Mouse (Mus musculus): ENCODE data around the gene Zfp719. TPM values are rescaled to one million over a fixed set of nuclear protein-coding genes. Genes with fewer than 3 reads are reported as not detected.

Gene Zfp719
- polyA plus RNA-seq (2014; fragmentation: Nextera tagmentation; extraction: Ambion mirVana) = 18.4 and 19.3 TPM in 2 replicates

GRCm38 (mm10) chr7:43579440-43580171 lies at the start of gene Zfp719:
Gene Zfp719, plus strand, starts transcription at chr7:43579610.
- Histone ChIP-seq H3K9ac (ENCODE audit: low read length) (peak within 1 kb of the TSS; percentile 74), H3K27ac (ENCODE audit: low read depth, low read length) (peak within 1 kb of the TSS; percentile 79), H3K4me3 (ENCODE audit: low read depth, low read length) (peak within 1 kb of the TSS; percentile 65), H3K4me2 (ENCODE audit: low read depth) (peak within 1 kb of the TSS; percentile 55), H3K27me3 (ENCODE audit: control insufficient read depth, insufficient read depth, low read length) (no peaks in the 10 kb centered on the region), H3K4me1 (ENCODE audit: control insufficient read depth, insufficient read depth, low read length) (peaks cover 4% of the 10 kb centered on the region), H3K9me3 (ENCODE audit: control insufficient read depth, low read length) (no peaks in the 10 kb centered on the region), H3K36me3 (ENCODE audit: control insufficient read depth, insufficient read depth, low read length) (peaks cover 5% of the 10 kb centered on the region)
- ATAC-seq (ENCODE audit: insufficient read depth, low FRiP score, low TSS enrichment) = peak; percentile 97
- peak; percentile 91 for DNase-seq (ENCODE audit: low spot score)
- WGBS = under 1% methylated on average over 37 of the region's 37 CpGs

- no peak for DNase-seq (ENCODE audit: low spot score)
These were observed 49.1 kb upstream of the Zfp719 start for GRCm38 (mm10) chr7:43530216-43530785.

GRCm38 (mm10) chr7:43532936-43533505 lies 46.4 kb upstream of the Zfp719 start:
- 84% methylated on average over 9 of the region's 9 CpGs for WGBS
- Histone ChIP-seq H3K4me3 (ENCODE audit: low read depth, low read length) (no peak overlapping the region), H3K9me3 (ENCODE audit: control insufficient read depth, low read length) (no peaks in the 10 kb centered on the region), H3K4me1 (ENCODE audit: control insufficient read depth, insufficient read depth, low read length) (no peaks in the 10 kb centered on the region), H3K27me3 (ENCODE audit: control insufficient read depth, insufficient read depth, low read length) (no peaks in the 10 kb centered on the region), H3K9ac (ENCODE audit: low read length) (no peak overlapping the region), H3K27ac (ENCODE audit: low read depth, low read length) (no peak overlapping the region), H3K36me3 (ENCODE audit: control insufficient read depth, insufficient read depth, low read length) (no peaks in the 10 kb centered on the region), H3K4me2 (ENCODE audit: low read depth) (no peak overlapping the region)
- ATAC-seq (ENCODE audit: insufficient read depth, low FRiP score, low TSS enrichment) (no peak), DNase-seq (ENCODE audit: low spot score) (no peak)

More at GRCm38 (mm10) chr7:43530216-43530785, 49.1 kb upstream of the Zfp719 start:
- H3K4me3 ChIP-seq (ENCODE audit: low read depth, low read length) = no peak overlapping the region
- no peaks in the 10 kb centered on the region for H3K9me3 ChIP-seq (ENCODE audit: control insufficient read depth, low read length)
- H3K4me2 ChIP-seq (ENCODE audit: low read depth) = no peak overlapping the region
- no peaks in the 10 kb centered on the region for H3K36me3 ChIP-seq (ENCODE audit: control insufficient read depth, insufficient read depth, low read length)
- ATAC-seq (ENCODE audit: insufficient read depth, low FRiP score, low TSS enrichment) = no peak
- no peaks in the 10 kb centered on the region for H3K27me3 ChIP-seq (ENCODE audit: control insufficient read depth, insufficient read depth, low read length)
- H3K4me1 ChIP-seq (ENCODE audit: control insufficient read depth, insufficient read depth, low read length) = no peaks in the 10 kb centered on the region
- no peak overlapping the region for H3K9ac ChIP-seq (ENCODE audit: low read length)
- H3K27ac ChIP-seq (ENCODE audit: low read depth, low read length) = no peak overlapping the region
- WGBS = 77% methylated on average over 8 of the region's 8 CpGs

- ATAC-seq (ENCODE audit: insufficient read depth, low FRiP score, low TSS enrichment) (no peak), DNase-seq (ENCODE audit: low spot score) (no peak)
- Histone ChIP-seq H3K4me1 (ENCODE audit: control insufficient read depth, insufficient read depth, low read length) (no peaks in the 10 kb centered on the region), H3K4me3 (ENCODE audit: low read depth, low read length) (no peak overlapping the region), H3K9ac (ENCODE audit: low read length) (no peak overlapping the region), H3K4me2 (ENCODE audit: low read depth) (no peak overlapping the region), H3K36me3 (ENCODE audit: control insufficient read depth, insufficient read depth, low read length) (no peaks in the 10 kb centered on the region), H3K9me3 (ENCODE audit: control insufficient read depth, low read length) (no peaks in the 10 kb centered on the region), H3K27ac (ENCODE audit: low read depth, low read length) (no peak overlapping the region), H3K27me3 (ENCODE audit: control insufficient read depth, insufficient read depth, low read length) (no peaks in the 10 kb centered on the region)
- 72% methylated on average over 4 of the region's 4 CpGs for WGBS
These were observed 40.9 kb upstream of the Zfp719 start for GRCm38 (mm10) chr7:43538524-43538923.

- Histone ChIP-seq H3K4me1 (ENCODE audit: control insufficient read depth, insufficient read depth, low read length) (no peaks in the 10 kb centered on the region), H3K9ac (ENCODE audit: low read length) (no peak within 1 kb of the TSS), H3K27me3 (ENCODE audit: control insufficient read depth, insufficient read depth, low read length) (no peaks in the 10 kb centered on the region), H3K36me3 (ENCODE audit: control insufficient read depth, insufficient read depth, low read length) (no peaks in the 10 kb centered on the region), H3K4me2 (ENCODE audit: low read depth) (no peak within 1 kb of the TSS), H3K27ac (ENCODE audit: low read depth, low read length) (no peak within 1 kb of the TSS), H3K9me3 (ENCODE audit: control insufficient read depth, low read length) (no peaks in the 10 kb centered on the region), H3K4me3 (ENCODE audit: low read depth, low read length) (no peak within 1 kb of the TSS)
- 83% methylated on average over 7 of the region's 7 CpGs for WGBS
- ATAC-seq (ENCODE audit: insufficient read depth, low FRiP score, low TSS enrichment) (no peak), DNase-seq (ENCODE audit: low spot score) (no peak)
These were observed 35.0 kb upstream of the Zfp719 start, which contains the start of gene Cd33 for GRCm38 (mm10) chr7:43544225-43544977. Gene Cd33, minus strand, starts transcription at chr7:43544428.

- Histone ChIP-seq H3K4me1 (ENCODE audit: control insufficient read depth, insufficient read depth, low read length) (no peaks in the 10 kb centered on the region), H3K9ac (ENCODE audit: low read length) (no peak overlapping the region), H3K4me2 (ENCODE audit: low read depth) (no peak overlapping the region), H3K27me3 (ENCODE audit: control insufficient read depth, insufficient read depth, low read length) (no peaks in the 10 kb centered on the region), H3K36me3 (ENCODE audit: control insufficient read depth, insufficient read depth, low read length) (no peaks in the 10 kb centered on the region), H3K27ac (ENCODE audit: low read depth, low read length) (no peak overlapping the region), H3K4me3 (ENCODE audit: low read depth, low read length) (no peak overlapping the region), H3K9me3 (ENCODE audit: control insufficient read depth, low read length) (no peaks in the 10 kb centered on the region)
- WGBS = 64% methylated on average over 7 of the region's 7 CpGs
- no peak for ATAC-seq (ENCODE audit: insufficient read depth, low FRiP score, low TSS enrichment)
- no peak for DNase-seq (ENCODE audit: low spot score)
These were observed 33.5 kb upstream of the Zfp719 start for GRCm38 (mm10) chr7:43545656-43546545.

- Histone ChIP-seq H3K36me3 (ENCODE audit: control insufficient read depth, insufficient read depth, low read length) (no peaks in the 10 kb centered on the region), H3K9me3 (ENCODE audit: control insufficient read depth, low read length) (no peaks in the 10 kb centered on the region), H3K27ac (ENCODE audit: low read depth, low read length) (no peak overlapping the region), H3K4me1 (ENCODE audit: control insufficient read depth, insufficient read depth, low read length) (no peaks in the 10 kb centered on the region), H3K4me3 (ENCODE audit: low read depth, low read length) (no peak overlapping the region), H3K9ac (ENCODE audit: low read length) (no peak overlapping the region), H3K27me3 (ENCODE audit: control insufficient read depth, insufficient read depth, low read length) (no peaks in the 10 kb centered on the region), H3K4me2 (ENCODE audit: low read depth) (no peak overlapping the region)
- no peak for ATAC-seq (ENCODE audit: insufficient read depth, low FRiP score, low TSS enrichment)
- DNase-seq (ENCODE audit: low spot score) = no peak
- 46% methylated on average over 5 of the region's 5 CpGs for WGBS
These were observed 31.7 kb upstream of the Zfp719 start for GRCm38 (mm10) chr7:43547666-43548065.

GRCm38 (mm10) chr7:43548206-43548605 lies 31.2 kb upstream of the Zfp719 start:
- no peaks in the 10 kb centered on the region for H3K36me3 ChIP-seq (ENCODE audit: control insufficient read depth, insufficient read depth, low read length)
- no peaks in the 10 kb centered on the region for H3K9me3 ChIP-seq (ENCODE audit: control insufficient read depth, low read length)
- H3K27me3 ChIP-seq (ENCODE audit: control insufficient read depth, insufficient read depth, low read length) = no peaks in the 10 kb centered on the region
- ATAC-seq (ENCODE audit: insufficient read depth, low FRiP score, low TSS enrichment) (no peak), DNase-seq (ENCODE audit: low spot score) (no peak)
- no peaks in the 10 kb centered on the region for H3K4me1 ChIP-seq (ENCODE audit: control insufficient read depth, insufficient read depth, low read length)
- no peak overlapping the region for H3K4me3 ChIP-seq (ENCODE audit: low read depth, low read length)
- H3K9ac ChIP-seq (ENCODE audit: low read length) = no peak overlapping the region
- H3K4me2 ChIP-seq (ENCODE audit: low read depth) = no peak overlapping the region
- no peak overlapping the region for H3K27ac ChIP-seq (ENCODE audit: low read depth, low read length)
- 81% methylated on average over 4 of the region's 4 CpGs for WGBS

Data from neural tube, embryonic 11.5 days (tissue).